Comparison of ENCODE assay signal across 8 mouse cellular contexts in genomic region chr11:102316572-102317297, GRCm38 (mm10). TPM values are rescaled to one million over a fixed set of nuclear protein-coding genes. Genes with fewer than 3 reads are reported as not detected.
DNase-seq lines count a peak whose midpoint lies in the region; ATAC-seq and TF ChIP-seq lines count a peak whose summit lies in the region.

No protein-coding gene starts in this region.

- intact Hi-C loops in heart, postnatal 14 days (cut with DNase I), result loop anchor here (10.0 kb wide), 1 partner anchor 238 kb away; the partner anchor contains the start of gene Gpatch8

- peak overlapping the region; percentile 93 for H3K4me3 ChIP-seq in E14TG2a.4 (replicated peaks; ENCODE audit: low read length)
- peak overlapping the region; percentile 100 for H3K4me3 ChIP-seq in forebrain, embryonic 14.5 days (ENCODE audit: low read depth, low read length)
- peak overlapping the region; percentile 98 for H3K4me3 ChIP-seq in lung, embryonic 14.5 days (ENCODE audit: low read depth, low read length)

- H3K9me3 ChIP-seq in E14TG2a.4 (ENCODE audit: low read length), result no peaks in the 10 kb centered on the region
- H3K9me3 ChIP-seq in forebrain, embryonic 14.5 days (replicated peaks; ENCODE audit: control insufficient read depth, low read length), result no peaks in the 10 kb centered on the region
- H3K9me3 ChIP-seq in lung, embryonic 14.5 days (ENCODE audit: low read depth, low read length), result no peaks in the 10 kb centered on the region

- peak overlapping the region; percentile 95 for H3K4me2 ChIP-seq in forebrain, embryonic 14.5 days (ENCODE audit: low read length)
- H3K4me2 ChIP-seq in lung, embryonic 14.5 days, result peak overlapping the region; percentile 99

- no peaks in the 10 kb centered on the region for H3K27me3 ChIP-seq in E14TG2a.4 (ENCODE audit: insufficient read depth, low read length)
- no peaks in the 10 kb centered on the region for H3K27me3 ChIP-seq in forebrain, embryonic 14.5 days (replicated peaks; ENCODE audit: control insufficient read depth, insufficient read depth, low read length)
- H3K27me3 ChIP-seq in lung, embryonic 14.5 days (ENCODE audit: insufficient read depth, low read length), result no peaks in the 10 kb centered on the region

- WGBS in forebrain, embryonic 14.5 days, result under 1% methylated on average over 55 of the region's 80 CpGs
- WGBS in lung, embryonic 14.5 days, result under 1% methylated on average over 67 of the region's 80 CpGs

- H3K4me1 ChIP-seq in E14TG2a.4 (replicated peaks; ENCODE audit: low read depth, low read length), result peaks cover 62% of the 10 kb centered on the region
- H3K4me1 ChIP-seq in forebrain, embryonic 14.5 days (ENCODE audit: control insufficient read depth, insufficient read depth, low read length), result peaks cover 13% of the 10 kb centered on the region; the same call in 1 of the 2 replicates
- peaks cover 7% of the 10 kb centered on the region; the same call in 1 of the 2 replicates for H3K4me1 ChIP-seq in lung, embryonic 14.5 days (ENCODE audit: insufficient read depth)

- TF ChIP-seq CTCF in E14TG2a.4 (conservative IDR thresholded peaks at IDR 0.05; ENCODE audit: low read length), result no peak
- peak; percentile 22; the same call in 1 of the 2 replicates for TF ChIP-seq CTCF in lung, embryonic 14.5 days (IDR thresholded peaks at IDR 0.05; ENCODE audit: low read depth)

- H3K36me3 ChIP-seq in E14TG2a.4 (ENCODE audit: insufficient read depth, low read length), result peaks cover 45% of the 10 kb centered on the region
- peaks cover 38% of the 10 kb centered on the region for H3K36me3 ChIP-seq in forebrain, embryonic 14.5 days (ENCODE audit: control insufficient read depth, insufficient read depth, low read length)
- H3K36me3 ChIP-seq in lung, embryonic 14.5 days (ENCODE audit: insufficient read depth), result peaks cover 42% of the 10 kb centered on the region

- peak overlapping the region; percentile 99 for H3K27ac ChIP-seq in forebrain, embryonic 14.5 days (ENCODE audit: low read depth, low read length)
- H3K27ac ChIP-seq in lung, embryonic 14.5 days (ENCODE audit: low read depth), result peak overlapping the region; percentile 99

- DNase-seq in cerebellum, adult 11 months, result peak; percentile 86
- DNase-seq in forebrain, embryonic 14.5 days (ENCODE audit: low spot score), result peak; percentile 91
- peak; percentile 94 to 95 for DNase-seq in heart, postnatal 14 days
- peak; percentile 85 to 87 for DNase-seq in layer of hippocampus, adult 18-20 months (ENCODE audit: low spot score in 2 of 2)
- peak; percentile 95 for DNase-seq in lung, embryonic 14.5 days
- DNase-seq in testis, postnatal 10 days (ENCODE audit: low spot score), result peak; percentile 93

- peak overlapping the region; percentile 100 for H3K9ac ChIP-seq in forebrain, embryonic 14.5 days (ENCODE audit: low read length)
- peak overlapping the region; percentile 99 for H3K9ac ChIP-seq in lung, embryonic 14.5 days

- peak; percentile 27 for ATAC-seq in forebrain, embryonic 14.5 days
- peak; percentile 33 for ATAC-seq in lung, embryonic 14.5 days (ENCODE audit: insufficient read depth)
- ATAC-seq in neutrophil, adult 5-6 weeks (ENCODE audit: extremely low read depth, insufficient number of reproducible peaks, low FRiP score, poor library complexity, severe bottlenecking), result peak; percentile 45

RNA-seq across cellular contexts. Expression of gene Ubtf, which starts 2.8 kb away (rescaled TPM):
- 74.5 and 91.0 TPM in 2 replicates for polyA plus RNA-seq in forebrain, embryonic 14.5 days (2014; fragmentation: Nextera tagmentation; extraction: Ambion mirVana)
- 10 to 100 TPM; 60.1 to 69.7 TPM for total RNA-seq in heart, postnatal 14 days (2021)
- 100 to 1,000 TPM; 131 to 135 TPM for total RNA-seq in layer of hippocampus, adult 18-20 months (2021)
- 86.0 and 93.8 TPM in 2 replicates for polyA plus RNA-seq in lung, embryonic 14.5 days (2014; fragmentation: Nextera tagmentation; extraction: Ambion mirVana)
- 169 and 195 TPM in 2 replicates for total RNA-seq in neutrophil, adult 5-6 weeks (2017)

RNA-seq across cellular contexts. Expression of gene Atxn7l3, which starts 20.3 kb away (rescaled TPM):
- 25.2 and 28.7 TPM in 2 replicates for polyA plus RNA-seq in forebrain, embryonic 14.5 days (2014; fragmentation: Nextera tagmentation; extraction: Ambion mirVana)
- total RNA-seq in heart, postnatal 14 days (2021), result 10 to 100 TPM; 26.5 to 29.5 TPM
- total RNA-seq in layer of hippocampus, adult 18-20 months (2021), result 100 to 1,000 TPM; 168 to 171 TPM
- polyA plus RNA-seq in lung, embryonic 14.5 days (2014; fragmentation: Nextera tagmentation; extraction: Ambion mirVana), result 17.4 TPM in 2 replicates
- 36.7 and 44.5 TPM in 2 replicates for total RNA-seq in neutrophil, adult 5-6 weeks (2017)

RNA-seq across cellular contexts. Expression of gene Tmub2, which starts 32.0 kb away (rescaled TPM):
- polyA plus RNA-seq in forebrain, embryonic 14.5 days (2014; fragmentation: Nextera tagmentation; extraction: Ambion mirVana), result 74.4 and 75.3 TPM in 2 replicates
- 10 to 100 TPM; 26.6 TPM for total RNA-seq in heart, postnatal 14 days (2021)
- 10 to 100 TPM; 62.3 to 67.6 TPM for total RNA-seq in layer of hippocampus, adult 18-20 months (2021)
- polyA plus RNA-seq in lung, embryonic 14.5 days (2014; fragmentation: Nextera tagmentation; extraction: Ambion mirVana), result 48.8 and 49.9 TPM in 2 replicates
- total RNA-seq in neutrophil, adult 5-6 weeks (2017), result 51.1 and 54.8 TPM in 2 replicates

RNA-seq across cellular contexts. Expression of gene Asb16, which starts 48.2 kb away (rescaled TPM):
- not detected in 2 replicates for polyA plus RNA-seq in forebrain, embryonic 14.5 days (2014; fragmentation: Nextera tagmentation; extraction: Ambion mirVana)
- total RNA-seq in heart, postnatal 14 days (2021), result under 1 TPM; 0.61 to 0.62 TPM
- total RNA-seq in layer of hippocampus, adult 18-20 months (2021), result 1 to 10 TPM; 2.3 to 2.9 TPM
- 0.08 TPM in 1 of 2 replicates, not detected in the other for polyA plus RNA-seq in lung, embryonic 14.5 days (2014; fragmentation: Nextera tagmentation; extraction: Ambion mirVana)
- not detected in 2 replicates for total RNA-seq in neutrophil, adult 5-6 weeks (2017)

RNA-seq across cellular contexts. Expression of gene Slc4a1, which starts 49.3 kb away (rescaled TPM):
- 1.8 and 2.1 TPM in 2 replicates for polyA plus RNA-seq in forebrain, embryonic 14.5 days (2014; fragmentation: Nextera tagmentation; extraction: Ambion mirVana)
- 10 to 100 TPM; 22.7 to 23.0 TPM for total RNA-seq in heart, postnatal 14 days (2021)
- under 1 TPM; 0.30 to 0.41 TPM for total RNA-seq in layer of hippocampus, adult 18-20 months (2021)
- polyA plus RNA-seq in lung, embryonic 14.5 days (2014; fragmentation: Nextera tagmentation; extraction: Ambion mirVana), result 6.0 and 6.9 TPM in 2 replicates
- total RNA-seq in neutrophil, adult 5-6 weeks (2017), result 12.0 and 14.8 TPM in 2 replicates

Comparison
In these comparisons a context has a peak if more than half of its experiments do, and no peak if none do; other contexts are left out.
1. Peak in every context shown above with its lines: DNase-seq, ATAC-seq, H3K4me3 ChIP-seq and H3K27ac ChIP-seq.